Mouse (Mus musculus) neural tube, embryonic 13.5 days (tissue): ENCODE results near the gene Erbb3. TPM values are rescaled to one million over a fixed set of nuclear protein-coding genes. Genes with fewer than 3 reads are reported as not detected.
"Not testable (repeated sequence)": the region's sequence is repeated elsewhere in the genome, so short reads cannot be mapped to it uniquely, and the experiment has no call there.

ENCODE experiments used
- ATAC-seq: fragments of 200-750 bp; cut with Nextera tagmentation; 2 replicates; pipeline ENCODE4 v1.8.0; 2017; ENCODE audit warnings: low read depth, mild to moderate bottlenecking, moderate TSS enrichment, moderate library complexity
- H3K27ac ChIP-seq: fragments of 300-500 bp; sonication (generic); replicated peaks from 2 replicates; pipeline ENCODE4 v1.5.1; 2015; ENCODE audit warnings: moderate library complexity, mild to moderate bottlenecking, inconsistent platforms
- H3K27me3 ChIP-seq: fragments of 300-500 bp; sonication (generic); 2 replicates; pipeline ENCODE4 v1.6.1; 2015; ENCODE audit warnings: mild to moderate bottlenecking, inconsistent platforms
- H3K36me3 ChIP-seq: fragments of 300-500 bp; sonication (generic); 2 replicates; pipeline ENCODE4 v1.6.1; 2015; ENCODE audit warnings: mild to moderate bottlenecking, inconsistent platforms
- H3K4me1 ChIP-seq: fragments of 300-500 bp; sonication (generic); replicated peaks from 2 replicates; pipeline ENCODE4 v1.6.1; 2015; ENCODE audit warnings: inconsistent platforms
- H3K4me2 ChIP-seq: fragments of 300-500 bp; sonication (generic); 2 replicates; pipeline ENCODE4 v1.6.1; 2015; ENCODE audit warnings: inconsistent platforms, mild to moderate bottlenecking, moderate library complexity
- H3K4me3 ChIP-seq: fragments of 300-500 bp; sonication (generic); 2 replicates; pipeline ENCODE4 v1.5.1; 2015; ENCODE audit warnings: mild to moderate bottlenecking, inconsistent platforms
- H3K9ac ChIP-seq: fragments of 300-500 bp; sonication (generic); 2 replicates; pipeline ENCODE4 v1.6.1; 2015; ENCODE audit warnings: moderate library complexity, mild to moderate bottlenecking, inconsistent platforms
- H3K9me3 ChIP-seq: fragments of 300-500 bp; sonication (generic); 2 replicates; pipeline ENCODE4 v1.6.1; 2016; ENCODE audit warnings: inconsistent platforms
- WGBS: fragments of 180-500 bp; shearing (Covaris S2); methylation state at CpG from one replicate; pipeline ENCODE4 v1.1.7; 2015; 5-methylcytosine and 5-hydroxymethylcytosine counted together
- polyA plus RNA-seq: library from polyadenylated mRNA; unstranded; fragments of >200 nt; fragmentation: Nextera tagmentation; extraction: Ambion mirVana; gene quantifications from 2 replicates; pipeline ENCODE4 v1.2.1, GENCODE M21; 2015

Erbb3 gene
- polyA plus RNA-seq = 9.5 and 9.9 TPM in 2 replicates

DNA sequence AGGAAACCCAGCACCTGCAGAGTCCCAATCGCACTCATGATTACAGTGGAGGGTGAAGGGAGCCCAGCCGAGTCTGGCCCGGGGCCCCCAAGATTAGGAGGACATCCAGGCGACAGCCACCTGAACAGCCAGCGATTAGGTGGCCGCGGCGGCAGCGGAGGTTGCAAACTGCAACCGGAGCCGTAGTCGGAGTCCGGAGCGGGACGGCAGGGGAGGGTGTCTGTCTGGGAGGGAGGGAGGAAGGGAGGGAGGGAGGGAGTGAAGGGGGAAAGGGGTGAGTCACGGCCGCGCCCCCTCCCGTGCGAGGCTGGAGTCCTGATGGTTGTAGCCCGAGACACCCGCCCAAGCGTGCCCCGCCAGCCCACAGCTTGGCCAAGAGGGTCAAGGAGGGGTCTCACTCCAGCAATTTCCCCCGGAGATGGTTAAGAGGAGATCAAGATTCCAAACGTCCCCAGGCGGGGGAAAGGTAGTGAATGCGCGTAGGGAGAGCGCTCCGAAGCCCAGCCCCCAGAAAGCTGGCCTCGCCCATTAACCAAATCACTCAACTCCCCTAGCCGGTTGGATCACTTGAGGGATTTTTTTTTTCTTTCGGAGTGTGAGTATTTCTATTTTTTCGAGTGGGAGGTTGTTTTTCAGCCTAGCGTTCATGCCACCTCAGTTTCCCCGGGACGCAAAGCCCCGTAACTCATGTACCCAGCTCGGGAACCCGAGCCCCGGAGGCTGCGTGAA, at the start of gene Erbb3:
TSS of gene Erbb3 (minus strand) at position 189 of the 729 bp plus-strand sequence.
- H3K27ac ChIP-seq = peak within 1 kb of the TSS; percentile 49
- peak within 1 kb of the TSS; percentile 71 for H3K9ac ChIP-seq
- peak; percentile 33 for ATAC-seq

DNA sequence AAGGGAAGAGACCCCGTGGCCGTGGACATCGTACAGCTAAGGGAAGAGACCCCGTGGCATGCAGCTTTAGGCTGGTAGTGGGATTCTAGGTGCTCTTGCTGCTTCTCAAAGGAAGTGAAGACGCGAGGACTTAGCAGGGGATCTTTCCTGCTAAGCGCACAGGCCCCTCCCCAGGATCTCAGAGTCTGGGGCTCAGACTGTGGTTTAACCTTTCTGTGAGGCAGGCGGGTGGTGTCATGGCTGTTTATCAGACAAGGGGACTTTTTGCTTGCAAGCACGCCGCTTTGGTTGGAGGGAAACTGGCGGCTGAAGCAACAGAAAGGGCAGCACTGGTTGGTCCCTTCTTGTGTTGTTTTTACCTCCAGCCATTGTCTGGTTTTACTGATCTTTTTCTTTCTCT, 47.6 kb upstream of the Erbb3 start:
- Histone ChIP-seq H3K36me3 (peaks cover 88% of the 10 kb centered on the region), H3K4me3 (no peak overlapping the region), H3K4me1 (peaks cover 13% of the 10 kb centered on the region), H3K9ac (peak overlapping the region; percentile 52; the same call in 1 of the 2 replicates), H3K27me3 (no peaks in the 10 kb centered on the region), H3K4me2 (peak overlapping the region; percentile 39), H3K27ac (peak overlapping the region; percentile 46), H3K9me3 (no peaks in the 10 kb centered on the region)
- no peak for ATAC-seq
- WGBS = 6% methylated on average over 11 of the region's 11 CpGs

More for the DNA sequence above, at the start of gene Erbb3:
- H3K4me3 ChIP-seq = peak within 1 kb of the TSS; percentile 63
- peaks cover 55% of the 10 kb centered on the region for H3K27me3 ChIP-seq
- H3K36me3 ChIP-seq = no peaks in the 10 kb centered on the region
- H3K4me1 ChIP-seq = peaks cover 12% of the 10 kb centered on the region
- WGBS = under 1% methylated on average over 42 of the region's 43 CpGs
- peak within 1 kb of the TSS; percentile 90 for H3K4me2 ChIP-seq
- no peaks in the 10 kb centered on the region for H3K9me3 ChIP-seq

DNA sequence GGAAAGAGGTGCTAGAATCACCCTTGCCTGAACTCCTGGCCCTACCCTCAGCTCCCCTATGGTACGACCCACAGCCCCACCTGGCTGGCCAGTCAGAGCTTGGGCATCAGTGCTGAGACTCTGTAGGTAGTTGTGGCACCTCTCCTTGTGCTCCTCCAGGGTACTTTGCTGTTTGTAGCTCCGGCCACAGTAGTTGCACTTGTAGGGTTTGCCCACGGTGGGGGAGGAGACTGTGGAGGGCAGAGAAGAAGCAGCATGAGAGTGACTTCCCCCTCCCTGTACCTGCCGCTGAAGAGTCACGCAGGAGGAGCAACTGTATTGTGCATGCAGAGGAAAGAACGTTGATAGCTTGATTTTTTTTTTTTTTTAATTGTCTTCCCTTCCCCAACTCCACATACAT, 47.1 kb upstream of the Erbb3 start:
- Histone ChIP-seq H3K9me3 (no peaks in the 10 kb centered on the region), H3K4me2 (peak overlapping the region; percentile 39), H3K4me1 (peaks cover 13% of the 10 kb centered on the region), H3K9ac (peak overlapping the region; percentile 52; the same call in 1 of the 2 replicates), H3K4me3 (no peak overlapping the region), H3K27ac (peak overlapping the region; percentile 46; the same call in 1 of the 2 replicates), H3K27me3 (no peaks in the 10 kb centered on the region), H3K36me3 (peaks cover 84% of the 10 kb centered on the region)
- no peak for ATAC-seq
- 44% methylated on average over 6 of the region's 6 CpGs for WGBS

DNA sequence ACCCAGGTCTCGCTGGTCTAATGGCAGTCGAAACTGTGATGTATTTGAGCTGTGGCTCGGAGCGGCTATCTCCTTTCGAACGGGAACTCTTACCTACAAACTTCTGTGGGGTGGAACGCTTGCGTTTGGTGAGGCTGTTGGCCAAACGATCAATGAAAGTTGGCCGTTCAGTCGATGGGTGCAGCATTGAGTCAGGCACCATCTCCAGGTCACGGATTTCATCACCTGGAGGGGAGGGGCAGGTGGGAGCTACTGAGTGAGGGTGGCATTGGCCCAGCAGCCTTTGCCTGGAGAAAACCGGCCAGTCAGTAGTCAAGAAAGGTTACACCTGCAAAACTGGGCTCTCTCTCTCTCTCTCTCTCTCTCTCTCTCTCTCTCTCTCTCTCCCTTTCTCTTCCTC, 46.2 kb upstream of the Erbb3 start:
- ATAC-seq = no peak
- no peaks in the 10 kb centered on the region for H3K9me3 ChIP-seq
- 93% methylated on average over 13 of the region's 13 CpGs for WGBS

DNA sequence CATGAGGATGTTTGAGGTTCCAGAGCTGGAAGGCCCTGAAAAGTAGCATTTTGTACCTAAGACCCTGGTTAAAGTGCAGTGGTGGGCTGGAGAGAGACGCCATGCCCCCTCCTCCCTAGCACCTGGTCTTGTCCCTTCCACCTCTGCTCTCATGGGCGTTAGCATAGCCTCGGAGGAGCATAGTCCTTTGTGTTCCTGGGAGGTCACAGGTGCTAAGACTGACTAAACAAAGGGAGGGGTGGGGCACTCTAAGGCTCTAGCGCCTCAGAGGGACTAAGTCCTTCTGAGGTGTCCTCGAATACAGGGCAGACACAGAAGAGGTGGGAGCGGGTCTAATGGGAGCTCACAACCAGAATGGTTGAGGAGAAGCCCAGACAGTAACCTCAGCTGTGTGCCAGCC, 42.1 kb upstream of the Erbb3 start:
- H3K27ac ChIP-seq = no peak overlapping the region
- no peak for ATAC-seq
- H3K9ac ChIP-seq = no peak overlapping the region
- H3K4me1 ChIP-seq = peaks cover 1% of the 10 kb centered on the region; the same call in 1 of the 2 replicates
- peaks cover 42% of the 10 kb centered on the region for H3K36me3 ChIP-seq
- H3K27me3 ChIP-seq = no peaks in the 10 kb centered on the region
- H3K4me2 ChIP-seq = no peak overlapping the region
- 25% methylated on average over 6 of the region's 6 CpGs for WGBS
- H3K4me3 ChIP-seq = no peak overlapping the region
- H3K9me3 ChIP-seq = no peaks in the 10 kb centered on the region

More for the DNA sequence above, 46.2 kb upstream of the Erbb3 start:
- Histone ChIP-seq H3K4me3 (no peak overlapping the region), H3K27ac (no peak overlapping the region), H3K27me3 (no peaks in the 10 kb centered on the region), H3K36me3 (peaks cover 75% of the 10 kb centered on the region), H3K4me1 (peaks cover 13% of the 10 kb centered on the region), H3K4me2 (no peak overlapping the region), H3K9ac (no peak overlapping the region)

DNA sequence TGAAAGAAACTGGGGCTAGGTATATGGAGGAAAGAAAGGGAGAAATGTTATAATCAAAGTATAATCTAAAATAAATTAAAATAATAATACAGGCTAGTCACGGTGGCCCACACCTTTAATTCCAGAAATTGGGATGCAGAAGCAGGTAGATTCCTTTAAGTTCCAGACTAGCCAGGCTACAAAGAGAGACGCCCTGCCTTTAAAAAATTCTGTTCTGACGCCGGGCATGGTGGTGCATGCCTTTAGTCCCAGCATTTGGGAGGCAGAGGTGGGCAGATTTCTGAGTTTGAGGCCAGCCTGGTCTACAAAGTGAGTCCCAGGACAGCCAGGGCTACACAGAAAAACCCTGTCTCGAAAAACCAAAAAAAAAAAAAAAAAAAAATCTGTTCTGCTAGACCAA, 40.9 kb upstream of the Erbb3 start:
- not testable (repeated sequence) for ATAC-seq, H3K27ac ChIP-seq, H3K4me3 ChIP-seq, H3K4me1 ChIP-seq, H3K27me3 ChIP-seq, H3K9me3 ChIP-seq, H3K9ac ChIP-seq, H3K4me2 ChIP-seq
- WGBS = 79% methylated on average over 5 of the region's 5 CpGs
- peaks cover 29% of the 10 kb centered on the region for H3K36me3 ChIP-seq

DNA sequence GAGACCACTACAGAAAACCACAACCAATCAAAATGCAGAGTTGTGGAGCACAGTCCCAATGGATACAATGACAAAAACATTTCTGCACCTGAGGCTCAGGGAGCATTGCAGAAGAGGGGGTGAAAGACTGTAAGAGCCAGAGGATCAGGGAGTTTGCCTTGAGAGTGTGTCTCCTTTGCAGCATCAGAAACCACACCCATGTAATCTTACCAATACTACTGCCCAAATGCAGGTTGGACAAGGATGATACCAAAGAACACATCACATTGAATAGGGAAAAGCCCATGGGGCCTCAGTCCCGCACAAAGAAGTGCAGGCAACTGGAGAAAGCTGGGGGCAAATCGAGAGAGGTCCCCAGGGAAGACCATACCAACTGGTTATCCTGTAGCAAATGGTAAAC, 40.3 kb upstream of the Erbb3 start:
- peaks cover 29% of the 10 kb centered on the region for H3K36me3 ChIP-seq
- peaks cover 10% of the 10 kb centered on the region for H3K4me1 ChIP-seq
- H3K27me3 ChIP-seq = no peaks in the 10 kb centered on the region
- no peaks in the 10 kb centered on the region for H3K9me3 ChIP-seq
- no peak overlapping the region for H3K4me3 ChIP-seq
- no peak overlapping the region for H3K9ac ChIP-seq
- WGBS = 48% methylated on average over 2 of the region's 2 CpGs
- H3K27ac ChIP-seq = no peak overlapping the region
- H3K4me2 ChIP-seq = no peak overlapping the region
- ATAC-seq = no peak

DNA sequence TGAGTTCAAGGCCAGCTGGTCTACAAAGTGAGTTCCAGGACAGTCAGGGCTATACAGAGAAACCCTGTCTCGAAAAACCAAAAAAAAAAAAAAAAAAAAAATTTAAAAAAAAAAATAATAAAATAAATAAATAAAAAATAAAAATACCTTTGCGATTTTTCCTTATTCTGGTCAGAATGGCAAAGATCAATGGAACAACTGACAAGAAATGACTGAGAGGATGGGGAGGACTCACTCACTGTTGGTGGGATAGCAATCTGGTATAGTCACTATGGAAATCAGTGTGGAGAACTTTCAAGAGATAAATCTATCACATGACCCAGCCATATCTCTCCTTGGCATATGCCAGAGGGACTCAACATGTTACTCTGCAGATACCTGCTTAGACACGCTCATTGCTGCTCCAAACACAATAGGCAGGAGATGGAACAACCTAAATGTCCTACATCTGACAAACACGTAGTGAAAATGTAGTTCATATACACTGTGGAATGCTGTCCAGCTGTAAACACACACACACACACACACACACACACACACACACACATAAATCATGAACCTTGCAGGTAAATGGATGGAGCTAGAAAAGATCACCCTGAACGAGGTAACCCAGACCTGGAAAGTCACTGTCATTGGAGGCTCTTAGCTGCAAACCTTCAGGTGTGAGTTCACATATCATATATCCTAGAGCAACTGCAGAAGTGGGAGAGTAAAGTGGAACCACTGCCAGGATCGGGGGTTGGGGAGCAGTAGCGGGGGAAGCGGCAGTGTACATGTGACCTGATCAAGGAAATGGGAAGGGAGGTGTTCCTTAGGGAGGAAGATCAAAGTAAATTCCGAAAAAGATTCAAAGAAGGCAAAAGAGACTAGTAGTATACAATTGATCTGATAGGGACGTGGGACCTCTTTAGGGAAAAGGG, 38.2 kb upstream of the Erbb3 start:
- Histone ChIP-seq H3K4me3 (no peak overlapping the region), H3K27ac (no peak overlapping the region), H3K9me3 (no peaks in the 10 kb centered on the region), H3K9ac (no peak overlapping the region), H3K36me3 (peaks cover 29% of the 10 kb centered on the region), H3K27me3 (no peaks in the 10 kb centered on the region), H3K4me1 (peaks cover 11% of the 10 kb centered on the region), H3K4me2 (no peak overlapping the region)
- 86% methylated on average over 10 of the region's 10 CpGs for WGBS
- ATAC-seq = no peak

DNA sequence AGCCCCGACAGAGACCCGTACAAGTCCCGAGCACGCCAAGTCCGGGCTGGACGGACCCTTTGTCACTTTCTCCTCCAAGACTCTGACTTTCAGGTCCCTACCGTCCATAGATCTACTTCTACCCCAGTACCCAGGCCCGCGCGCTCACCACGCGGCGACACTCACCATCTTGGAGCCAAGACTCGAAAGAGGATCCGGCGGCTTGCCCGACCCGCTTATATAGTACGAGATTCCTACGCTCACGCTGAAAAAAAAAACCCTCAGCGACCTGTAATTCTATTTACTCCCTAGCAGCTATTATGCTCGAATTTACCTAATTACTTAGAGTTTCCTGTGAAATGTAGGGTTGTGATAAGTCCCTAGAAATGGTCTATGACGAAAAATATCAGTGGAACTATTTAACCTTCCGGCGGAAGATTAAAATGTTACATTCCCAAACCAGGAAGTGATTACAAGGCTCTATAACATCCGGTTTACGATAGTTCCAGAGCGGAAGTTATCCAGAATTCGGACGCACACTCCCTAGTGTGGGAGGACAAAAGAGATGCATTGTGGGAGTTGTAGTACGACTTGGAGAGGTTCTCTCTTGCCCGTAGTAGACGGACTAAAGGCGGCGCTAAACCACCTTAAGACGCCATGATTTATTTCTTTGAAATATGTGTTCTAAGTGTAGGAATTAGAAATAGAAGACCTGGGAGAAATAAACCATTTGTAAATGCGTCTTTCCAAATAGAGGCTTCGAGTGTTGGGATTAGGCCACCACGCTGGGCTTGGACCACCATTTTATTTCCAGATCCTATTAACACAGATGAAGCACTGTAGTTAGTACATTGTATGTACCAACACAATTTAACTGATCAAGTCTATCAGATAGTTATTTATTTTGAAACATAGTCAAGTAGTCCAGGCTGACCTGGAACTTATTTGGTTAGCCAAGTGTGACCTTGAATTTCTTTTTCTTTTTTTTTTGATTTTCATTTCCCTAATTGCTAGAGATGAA, 37.2 kb upstream of the Erbb3 start, which contains the start of gene Rps26:
TSS of gene Rps26 (minus strand) at position 437 of the 1,000 bp plus-strand sequence.
- H3K9ac ChIP-seq = peak within 1 kb of the TSS; percentile 95
- H3K4me2 ChIP-seq = peak within 1 kb of the TSS; percentile 98
- H3K9me3 ChIP-seq = no peaks in the 10 kb centered on the region
- H3K27ac ChIP-seq = peak within 1 kb of the TSS; percentile 76
- peaks cover 27% of the 10 kb centered on the region for H3K36me3 ChIP-seq
- ATAC-seq = peak; percentile 97
- peaks cover 11% of the 10 kb centered on the region for H3K4me1 ChIP-seq
- WGBS = under 1% methylated on average over 40 of the region's 40 CpGs
- H3K4me3 ChIP-seq = peak within 1 kb of the TSS; percentile 85
- H3K27me3 ChIP-seq = no peaks in the 10 kb centered on the region

DNA sequence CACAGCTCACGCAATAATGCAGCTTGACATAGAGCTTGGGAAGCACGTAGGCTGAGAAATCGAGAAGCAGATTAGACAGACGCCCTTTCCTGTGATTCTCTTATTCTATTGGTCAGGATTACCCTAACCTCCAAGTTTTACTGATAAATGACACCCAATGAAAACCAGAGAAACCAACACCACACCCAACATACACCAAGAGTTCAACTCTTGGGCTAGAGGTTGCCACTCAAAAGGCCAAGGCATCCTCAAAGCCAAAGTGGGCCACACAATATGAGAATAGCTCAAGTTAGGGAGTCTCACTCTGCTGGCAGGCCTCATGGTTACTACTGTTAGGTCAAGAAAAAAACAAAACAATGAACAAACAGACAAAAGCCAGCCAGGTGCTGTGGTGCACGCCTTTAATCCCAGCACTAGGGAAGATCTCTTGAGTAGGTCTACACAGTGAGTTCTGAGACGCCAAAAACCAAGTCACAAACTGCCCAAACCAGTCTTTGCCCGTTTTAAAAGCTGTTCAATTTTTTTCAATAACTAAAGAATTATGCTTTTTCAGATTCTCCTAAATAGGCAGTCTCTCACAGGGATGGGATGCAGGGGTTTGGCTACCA, 35.9 kb upstream of the Erbb3 start:
- Histone ChIP-seq H3K4me1 (peaks cover 11% of the 10 kb centered on the region), H3K9me3 (no peaks in the 10 kb centered on the region), H3K9ac (peak overlapping the region; percentile 95), H3K36me3 (peaks cover 27% of the 10 kb centered on the region), H3K4me2 (peak overlapping the region; percentile 98), H3K27me3 (no peaks in the 10 kb centered on the region), H3K27ac (peak overlapping the region; percentile 76; the same call in 1 of the 2 replicates), H3K4me3 (peak overlapping the region; percentile 85)
- WGBS = 48% methylated on average over 7 of the region's 7 CpGs
- no peak for ATAC-seq

DNA sequence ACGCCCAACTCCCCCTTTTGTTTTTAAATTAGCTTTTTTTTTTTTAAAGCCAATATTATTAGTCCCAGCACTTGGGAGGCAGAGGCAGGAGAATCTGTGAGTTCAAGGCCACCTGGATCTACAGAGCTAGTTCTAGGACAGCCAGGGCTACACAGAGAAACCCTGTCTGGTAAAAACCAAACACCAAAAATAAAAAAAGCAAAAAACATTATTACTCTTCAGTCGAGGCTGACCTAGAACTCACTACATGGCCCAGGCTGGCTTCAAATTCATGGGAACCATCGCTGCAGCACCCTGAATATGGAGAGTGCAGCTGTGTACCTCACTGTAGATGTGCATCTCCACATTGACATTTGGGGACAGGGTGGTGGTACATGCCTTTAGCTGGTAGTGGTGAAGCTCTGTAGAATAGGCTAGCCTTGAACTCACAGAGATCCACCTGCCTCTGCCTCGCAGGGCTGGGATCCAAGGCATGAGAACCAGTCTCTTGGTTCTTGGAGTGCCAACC, 33.7 kb upstream of the Erbb3 start:
- WGBS = 86% methylated on average over 4 of the region's 4 CpGs
- H3K27me3 ChIP-seq, ATAC-seq, H3K4me3 ChIP-seq, H3K9ac ChIP-seq, H3K27ac ChIP-seq, H3K4me2 ChIP-seq, H3K9me3 ChIP-seq: not testable (repeated sequence)
- Histone ChIP-seq H3K36me3 (peaks cover 27% of the 10 kb centered on the region), H3K4me1 (peaks cover 11% of the 10 kb centered on the region)
